Mouse (Mus musculus): ENCODE measurements around the gene Zfp704. TPM values are rescaled to one million over a fixed set of nuclear protein-coding genes. Genes with fewer than 3 reads are reported as not detected.
"Not testable (repeated sequence)": the region's sequence is repeated elsewhere in the genome, so short reads cannot be mapped to it uniquely, and the experiment has no call there.

Gene Zfp704
- total RNA-seq, 2 experiments from 2014 or later = 28.8 to 30.4 TPM

- no peak for DNase-seq (ENCODE audit: low spot score in 2 of 2)
Measured at GRCm38 (mm10) chr3:9599738-9600410, 10.0 kb downstream of the Zfp704 start.

- DNase-seq (ENCODE audit: low spot score in 2 of 2) = no peak
Measured at GRCm38 (mm10) chr3:9598061-9598460, 11.8 kb downstream of the Zfp704 start.

- DNase-seq (ENCODE audit: low spot score in 2 of 2) = no peak
Measured at GRCm38 (mm10) chr3:9594457-9594856, 15.4 kb downstream of the Zfp704 start.

- peak; percentile 34 to 45 for DNase-seq (ENCODE audit: low spot score in 2 of 2)
Measured at GRCm38 (mm10) chr3:9593832-9594231, 16.1 kb downstream of the Zfp704 start.

- no peak for DNase-seq (ENCODE audit: low spot score in 2 of 2)
Measured at GRCm38 (mm10) chr3:9591416-9592110, 18.3 kb downstream of the Zfp704 start.

GRCm38 (mm10) chr3:9588635-9589034 lies 21.2 kb downstream of the Zfp704 start:
- no peak for DNase-seq (ENCODE audit: low spot score in 2 of 2)

GRCm38 (mm10) chr3:9587304-9587703 lies 22.6 kb downstream of the Zfp704 start:
- DNase-seq (ENCODE audit: low spot score in 2 of 2) = no peak

GRCm38 (mm10) chr3:9583516-9583915 lies 26.4 kb downstream of the Zfp704 start:
- DNase-seq (ENCODE audit: low spot score in 2 of 2) = no peak

GRCm38 (mm10) chr3:9580952-9581798 lies 28.7 kb downstream of the Zfp704 start:
- no peak for DNase-seq (ENCODE audit: low spot score in 2 of 2)

GRCm38 (mm10) chr3:9580102-9580501 lies 29.8 kb downstream of the Zfp704 start:
- DNase-seq (ENCODE audit: low spot score in 2 of 2) = no peak

- DNase-seq (ENCODE audit: low spot score in 2 of 2) = no peak
Measured at GRCm38 (mm10) chr3:9579028-9579643, 30.7 kb downstream of the Zfp704 start.

- no peak for DNase-seq (ENCODE audit: low spot score in 2 of 2)
Measured at GRCm38 (mm10) chr3:9576872-9577271, 33.0 kb downstream of the Zfp704 start.

- DNase-seq (ENCODE audit: low spot score in 2 of 2) = no peak
Measured at GRCm38 (mm10) chr3:9574305-9574704, 35.6 kb downstream of the Zfp704 start.

- DNase-seq (ENCODE audit: low spot score in 2 of 2) = no peak
Measured at GRCm38 (mm10) chr3:9573581-9573980, 36.3 kb downstream of the Zfp704 start.

- DNase-seq (ENCODE audit: low spot score in 2 of 2) = peak; percentile 22 to 23
Measured at GRCm38 (mm10) chr3:9572261-9572660, 37.6 kb downstream of the Zfp704 start.

GRCm38 (mm10) chr3:9570782-9571181 lies 39.1 kb downstream of the Zfp704 start:
- DNase-seq (ENCODE audit: low spot score in 2 of 2) = no peak

- DNase-seq (ENCODE audit: low spot score in 2 of 2) = not testable (repeated sequence)
Measured at GRCm38 (mm10) chr3:9569706-9570105, 40.2 kb downstream of the Zfp704 start.

GRCm38 (mm10) chr3:9568565-9569228 lies 41.2 kb downstream of the Zfp704 start:
- no peak for DNase-seq (ENCODE audit: low spot score in 2 of 2)

GRCm38 (mm10) chr3:9567948-9568347 lies 41.9 kb downstream of the Zfp704 start:
- no peak for DNase-seq (ENCODE audit: low spot score in 2 of 2)

- DNase-seq (ENCODE audit: low spot score in 2 of 2) = no peak
Measured at GRCm38 (mm10) chr3:9566831-9567230, 43.1 kb downstream of the Zfp704 start.

- DNase-seq (ENCODE audit: low spot score in 2 of 2) = no peak
Measured at GRCm38 (mm10) chr3:9563562-9563961, 46.3 kb downstream of the Zfp704 start.
